Mouse (Mus musculus): ENCODE measurements around the gene Acap2. TPM values are rescaled to one million over a fixed set of nuclear protein-coding genes. Genes with fewer than 3 reads are reported as not detected.

Acap2 gene
- polyA plus RNA-seq (2015; fragmentation: Nextera tagmentation; extraction: Ambion mirVana): 8.9 and 11.3 TPM in 2 replicates

- Histone ChIP-seq H3K9me3 (replicated peaks; ENCODE audit: control insufficient read depth, low read length, poor library complexity, severe bottlenecking) (no peaks in the 10 kb centered on the region), H3K36me3 (ENCODE audit: control insufficient read depth, insufficient read depth, low read length) (no peaks in the 10 kb centered on the region), H3K9ac (ENCODE audit: low read depth, low read length) (peak within 1 kb of the TSS; percentile 96), H3K4me3 (ENCODE audit: low read depth, low read length) (peak within 1 kb of the TSS; percentile 97), H3K27ac (ENCODE audit: low read length) (peak within 1 kb of the TSS; percentile 95), H3K4me1 (ENCODE audit: control insufficient read depth, insufficient read depth, low read length) (peaks cover 17% of the 10 kb centered on the region), H3K27me3 (ENCODE audit: control insufficient read depth, insufficient read depth, low read depth, low read length) (no peaks in the 10 kb centered on the region), H3K4me2 (ENCODE audit: low read length) (peak within 1 kb of the TSS; percentile 75)
- peak; percentile 99 for ATAC-seq
- WGBS: 0% methylated on average over 64 of the region's 73 CpGs
Measured at GRCm38 (mm10) chr16:31200790-31201567, at the start of gene Acap2. Acap2 (minus strand) TSS chr16:31201245.

- ATAC-seq: no peak
- 0 out of 2 replicates have a peak, but pooled peaks cover 2% of the 10 kb centered on the region for H3K36me3 ChIP-seq (ENCODE audit: control insufficient read depth, insufficient read depth, low read length)
- WGBS: 84% methylated on average over 3 of the region's 3 CpGs
- H3K4me3 ChIP-seq (ENCODE audit: low read depth, low read length): no peak overlapping the region
- H3K9me3 ChIP-seq (replicated peaks; ENCODE audit: control insufficient read depth, low read length, poor library complexity, severe bottlenecking): no peaks in the 10 kb centered on the region
- no peak overlapping the region for H3K9ac ChIP-seq (ENCODE audit: low read depth, low read length)
- no peaks in the 10 kb centered on the region for H3K27me3 ChIP-seq (ENCODE audit: control insufficient read depth, insufficient read depth, low read depth, low read length)
- H3K4me1 ChIP-seq (ENCODE audit: control insufficient read depth, insufficient read depth, low read length): no peaks in the 10 kb centered on the region
- no peak overlapping the region for H3K27ac ChIP-seq (ENCODE audit: low read length)
- no peak overlapping the region for H3K4me2 ChIP-seq (ENCODE audit: low read length)
Measured at GRCm38 (mm10) chr16:31249401-31249800, 48.4 kb upstream of the Acap2 start.

GRCm38 (mm10) chr16:31248717-31249116, 47.7 kb upstream of the Acap2 start:
- Histone ChIP-seq H3K4me1 (ENCODE audit: control insufficient read depth, insufficient read depth, low read length) (no peaks in the 10 kb centered on the region), H3K4me2 (ENCODE audit: low read length) (no peak overlapping the region), H3K27me3 (ENCODE audit: control insufficient read depth, insufficient read depth, low read depth, low read length) (no peaks in the 10 kb centered on the region), H3K36me3 (ENCODE audit: control insufficient read depth, insufficient read depth, low read length) (0 out of 2 replicates have a peak, but pooled peaks cover 2% of the 10 kb centered on the region), H3K9me3 (replicated peaks; ENCODE audit: control insufficient read depth, low read length, poor library complexity, severe bottlenecking) (no peaks in the 10 kb centered on the region), H3K9ac (ENCODE audit: low read depth, low read length) (no peak overlapping the region), H3K27ac (ENCODE audit: low read length) (no peak overlapping the region), H3K4me3 (ENCODE audit: low read depth, low read length) (no peak overlapping the region)
- ATAC-seq: no peak
- 79% methylated on average over 13 of the region's 13 CpGs for WGBS

GRCm38 (mm10) chr16:31247442-31247841, 46.4 kb upstream of the Acap2 start:
- ATAC-seq: no peak
- H3K9me3 ChIP-seq (replicated peaks; ENCODE audit: control insufficient read depth, low read length, poor library complexity, severe bottlenecking): no peaks in the 10 kb centered on the region
- H3K9ac ChIP-seq (ENCODE audit: low read depth, low read length): no peak overlapping the region
- 88% methylated on average over 7 of the region's 7 CpGs for WGBS
- H3K4me3 ChIP-seq (ENCODE audit: low read depth, low read length): no peak overlapping the region
- H3K36me3 ChIP-seq (ENCODE audit: control insufficient read depth, insufficient read depth, low read length): 0 out of 2 replicates have a peak, but pooled peaks cover 2% of the 10 kb centered on the region
- H3K4me1 ChIP-seq (ENCODE audit: control insufficient read depth, insufficient read depth, low read length): no peaks in the 10 kb centered on the region
- no peaks in the 10 kb centered on the region for H3K27me3 ChIP-seq (ENCODE audit: control insufficient read depth, insufficient read depth, low read depth, low read length)
- H3K4me2 ChIP-seq (ENCODE audit: low read length): no peak overlapping the region
- H3K27ac ChIP-seq (ENCODE audit: low read length): no peak overlapping the region

- WGBS: 81% methylated on average over 3 of the region's 3 CpGs
- ATAC-seq: no peak
Measured at GRCm38 (mm10) chr16:31244053-31244452, 43.0 kb upstream of the Acap2 start.

GRCm38 (mm10) chr16:31241433-31241832, 40.4 kb upstream of the Acap2 start:
- no peak for ATAC-seq
- Histone ChIP-seq H3K4me2 (ENCODE audit: low read length) (no peak overlapping the region), H3K9me3 (replicated peaks; ENCODE audit: control insufficient read depth, low read length, poor library complexity, severe bottlenecking) (no peaks in the 10 kb centered on the region), H3K27me3 (ENCODE audit: control insufficient read depth, insufficient read depth, low read depth, low read length) (no peaks in the 10 kb centered on the region), H3K9ac (ENCODE audit: low read depth, low read length) (no peak overlapping the region), H3K36me3 (ENCODE audit: control insufficient read depth, insufficient read depth, low read length) (no peaks in the 10 kb centered on the region), H3K4me1 (ENCODE audit: control insufficient read depth, insufficient read depth, low read length) (no peaks in the 10 kb centered on the region), H3K4me3 (ENCODE audit: low read depth, low read length) (no peak overlapping the region), H3K27ac (ENCODE audit: low read length) (no peak overlapping the region)
- WGBS: 82% methylated on average over 9 of the region's 9 CpGs

More at GRCm38 (mm10) chr16:31244053-31244452, 43.0 kb upstream of the Acap2 start:
- Histone ChIP-seq H3K4me1 (ENCODE audit: control insufficient read depth, insufficient read depth, low read length) (no peaks in the 10 kb centered on the region), H3K27me3 (ENCODE audit: control insufficient read depth, insufficient read depth, low read depth, low read length) (no peaks in the 10 kb centered on the region), H3K4me2 (ENCODE audit: low read length) (no peak overlapping the region), H3K36me3 (ENCODE audit: control insufficient read depth, insufficient read depth, low read length) (no peaks in the 10 kb centered on the region), H3K9me3 (replicated peaks; ENCODE audit: control insufficient read depth, low read length, poor library complexity, severe bottlenecking) (no peaks in the 10 kb centered on the region), H3K4me3 (ENCODE audit: low read depth, low read length) (no peak overlapping the region), H3K9ac (ENCODE audit: low read depth, low read length) (no peak overlapping the region), H3K27ac (ENCODE audit: low read length) (no peak overlapping the region)

GRCm38 (mm10) chr16:31240569-31240968, 39.5 kb upstream of the Acap2 start:
- 91% methylated on average over 8 of the region's 8 CpGs for WGBS
- Histone ChIP-seq H3K4me3 (ENCODE audit: low read depth, low read length) (no peak overlapping the region), H3K27me3 (ENCODE audit: control insufficient read depth, insufficient read depth, low read depth, low read length) (no peaks in the 10 kb centered on the region), H3K4me2 (ENCODE audit: low read length) (no peak overlapping the region), H3K4me1 (ENCODE audit: control insufficient read depth, insufficient read depth, low read length) (peaks cover 2% of the 10 kb centered on the region; the same call in 1 of the 2 replicates), H3K36me3 (ENCODE audit: control insufficient read depth, insufficient read depth, low read length) (no peaks in the 10 kb centered on the region), H3K9ac (ENCODE audit: low read depth, low read length) (no peak overlapping the region), H3K27ac (ENCODE audit: low read length) (no peak overlapping the region), H3K9me3 (replicated peaks; ENCODE audit: control insufficient read depth, low read length, poor library complexity, severe bottlenecking) (no peaks in the 10 kb centered on the region)
- ATAC-seq: no peak

- no peaks in the 10 kb centered on the region for H3K36me3 ChIP-seq (ENCODE audit: control insufficient read depth, insufficient read depth, low read length)
- H3K27ac ChIP-seq (ENCODE audit: low read length): no peak overlapping the region
- 81% methylated on average over 5 of the region's 5 CpGs for whole genome bisulfite sequencing
- no peaks in the 10 kb centered on the region for H3K9me3 ChIP-seq (replicated peaks; ENCODE audit: control insufficient read depth, low read length, poor library complexity, severe bottlenecking)
- no peak for ATAC-seq
- H3K9ac ChIP-seq (ENCODE audit: low read depth, low read length): no peak overlapping the region
- H3K4me1 ChIP-seq (ENCODE audit: control insufficient read depth, insufficient read depth, low read length): peaks cover 9% of the 10 kb centered on the region
- H3K4me3 ChIP-seq (ENCODE audit: low read depth, low read length): no peak overlapping the region
- H3K4me2 ChIP-seq (ENCODE audit: low read length): no peak overlapping the region
- no peaks in the 10 kb centered on the region for H3K27me3 ChIP-seq (ENCODE audit: control insufficient read depth, insufficient read depth, low read depth, low read length)
Measured at GRCm38 (mm10) chr16:31238281-31238680, 37.2 kb upstream of the Acap2 start.

- Histone ChIP-seq H3K4me3 (ENCODE audit: low read depth, low read length) (no peak overlapping the region), H3K27me3 (ENCODE audit: control insufficient read depth, insufficient read depth, low read depth, low read length) (no peaks in the 10 kb centered on the region), H3K27ac (ENCODE audit: low read length) (no peak overlapping the region), H3K36me3 (ENCODE audit: control insufficient read depth, insufficient read depth, low read length) (no peaks in the 10 kb centered on the region), H3K9ac (ENCODE audit: low read depth, low read length) (no peak overlapping the region), H3K4me2 (ENCODE audit: low read length) (no peak overlapping the region), H3K9me3 (replicated peaks; ENCODE audit: control insufficient read depth, low read length, poor library complexity, severe bottlenecking) (no peaks in the 10 kb centered on the region), H3K4me1 (ENCODE audit: control insufficient read depth, insufficient read depth, low read length) (peaks cover 9% of the 10 kb centered on the region)
- 31% methylated on average over 17 of the region's 18 CpGs for WGBS
- no peak for ATAC-seq
Measured at GRCm38 (mm10) chr16:31235457-31236310, 34.6 kb upstream of the Acap2 start.

All from midbrain, embryonic 16.5 days (tissue).